Mouse (Mus musculus) liver, adult 2 months (tissue): ENCODE data around the gene Msx3.

Experiments
- CTCF ChIP-seq: fragments of 200-500 bp; IDR thresholded peaks from 2 replicates; pipeline ENCODE4 v1.5.1; 2011; ENCODE audit warnings: low read depth, low read length, control low read depth
- POLR2A ChIP-seq: fragments of 200-500 bp; IDR thresholded peaks from 2 replicates; pipeline ENCODE4 v1.6.1; 2011; ENCODE audit warnings: low read length, control low read depth; ENCODE audit not compliant: insufficient read depth; ENCODE audit errors: extremely low read depth

GRCm38 (mm10) chr7:140035456-140035855 lies 13.4 kb downstream of the Msx3 start:
- TF ChIP-seq CTCF (no peak), POLR2A (no peak)
